Mouse (Mus musculus): ENCODE data around the gene Prss23. TPM values are rescaled to one million over a fixed set of nuclear protein-coding genes. Genes with fewer than 3 reads are reported as not detected.

The Prss23 gene
- polyA plus RNA-seq, 1 experiment from 2014 or later = 81.4 TPM

Other genes with a start within 250 kb of the Prss23 start
- 19.4 and 20.8 TPM in 2 replicates for gene Tmem135, start 123.0 kb downstream of the Prss23 start, polyA plus RNA-seq (2015; fragmentation: Nextera tagmentation; extraction: Ambion mirVana)
- 11.1 and 12.3 TPM in 2 replicates for gene Fzd4, start 122.8 kb downstream of the Prss23 start, polyA plus RNA-seq (2015; fragmentation: Nextera tagmentation; extraction: Ambion mirVana)
- gene Me3, start 105.2 kb upstream of the Prss23 start, polyA plus RNA-seq (2015; fragmentation: Nextera tagmentation; extraction: Ambion mirVana) = 1.7 and 2.0 TPM in 2 replicates

Measured in limb, embryonic 15.5 days (tissue).